Mouse (Mus musculus) cortical plate, adult 2 months (tissue): Measurements from ENCODE around the gene Tsen54. TPM values are rescaled to one million over a fixed set of nuclear protein-coding genes. Genes with fewer than 3 reads are reported as not detected.

Source experiments
- H3K27ac ChIP-seq: fragments of 200-500 bp; 2 replicates; pipeline ENCODE4 v1.5.1; 2012; ENCODE audit warnings: low read length, control low read depth, inconsistent platforms; ENCODE audit not compliant: insufficient read depth
- H3K4me1 ChIP-seq: fragments of 200-500 bp; 2 replicates; pipeline ENCODE4 v1.6.1; 2011; ENCODE audit warnings: low read length; ENCODE audit not compliant: control insufficient read depth, insufficient read depth
- H3K4me3 ChIP-seq: fragments of 200-500 bp; 2 replicates; pipeline ENCODE4 v1.5.1; 2011; ENCODE audit warnings: mild to moderate bottlenecking, low read length, control low read depth; ENCODE audit not compliant: insufficient read depth
- CTCF ChIP-seq: fragments of 200-500 bp; IDR thresholded peaks from 2 replicates; pipeline ENCODE4 v1.5.1; 2011; ENCODE audit warnings: mild to moderate bottlenecking, control low read depth, low read length; ENCODE audit not compliant: insufficient read depth; ENCODE audit errors: extremely low read depth
- POLR2A ChIP-seq: fragments of 200-500 bp; IDR thresholded peaks from 2 replicates; pipeline ENCODE4 v1.6.1; 2011; ENCODE audit warnings: mild to moderate bottlenecking, low read length, control low read depth; ENCODE audit not compliant: insufficient read depth; ENCODE audit errors: extremely low read depth
- polyA plus RNA-seq: library from polyadenylated mRNA; depleted of rRNA; stranded (reverse); fragments of >200 nt; gene quantifications from 2 replicates; pipeline ENCODE4 v1.2.3, GENCODE M21; 2012

Tsen54 gene
- polyA plus RNA-seq, 1 experiment: 15.3 TPM

DNA sequence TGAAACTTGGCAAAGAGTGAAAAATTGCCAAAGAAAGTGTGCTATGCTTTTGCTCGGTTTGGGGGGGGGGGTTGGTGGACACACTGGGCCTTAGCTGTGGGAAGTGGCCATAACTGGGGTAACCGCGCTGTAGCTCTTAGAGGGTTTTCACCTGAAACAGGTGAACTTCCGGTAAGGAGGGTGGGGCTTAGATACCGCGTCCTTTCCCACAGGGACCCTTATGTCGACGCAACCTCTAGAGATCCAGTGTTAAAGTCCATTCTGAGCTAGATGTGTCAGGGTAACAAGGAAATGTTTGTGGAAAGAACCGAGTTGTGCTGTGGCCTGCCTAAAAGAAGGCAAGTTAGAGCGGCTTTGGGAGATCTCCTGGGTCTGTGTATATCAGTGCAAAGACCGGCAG is 10.3 kb downstream of the Tsen54 start:
- no peaks in the 10 kb centered on the region for H3K4me1 ChIP-seq
- no peak overlapping the region; the same call in 1 of the 2 replicates for H3K4me3 ChIP-seq
- H3K27ac ChIP-seq: no peak overlapping the region
- TF ChIP-seq CTCF (no peak), POLR2A (no peak)

- Histone ChIP-seq H3K27ac (no peak overlapping the region), H3K4me3 (no peak overlapping the region), H3K4me1 (no peaks in the 10 kb centered on the region)
- no peak for TF ChIP-seq CTCF
- no peak for TF ChIP-seq POLR2A
Observed at GRCm38 (mm10) chr11:115826487-115826886, 12.0 kb downstream of the Tsen54 start.

DNA sequence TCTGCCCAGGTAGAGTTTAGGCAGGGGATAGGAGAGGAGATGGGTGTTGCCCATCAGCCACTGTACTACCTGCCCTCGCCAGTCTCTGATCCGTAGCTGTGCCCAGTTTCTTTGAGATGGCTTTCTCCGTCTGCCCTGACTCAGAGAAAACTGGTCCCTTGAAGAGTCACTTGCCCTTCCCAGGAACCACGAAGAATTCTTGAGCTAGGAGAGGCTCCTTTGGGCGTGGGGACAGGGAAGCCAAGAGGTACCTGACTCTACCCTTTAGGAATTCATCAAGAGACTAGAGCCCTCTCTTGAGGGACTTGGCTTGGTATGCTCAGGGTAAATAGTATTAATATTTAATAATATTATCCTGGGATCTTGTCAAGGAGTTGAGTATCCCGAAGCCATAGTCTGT is 13.1 kb downstream of the Tsen54 start:
- no peaks in the 10 kb centered on the region for H3K4me1 ChIP-seq
- H3K4me3 ChIP-seq: no peak overlapping the region
- TF ChIP-seq POLR2A (no peak), CTCF (no peak)
- no peak overlapping the region for H3K27ac ChIP-seq

GRCm38 (mm10) chr11:115829036-115829435 is 14.5 kb downstream of the Tsen54 start:
- TF ChIP-seq POLR2A: no peak
- no peak for TF ChIP-seq CTCF
- H3K27ac ChIP-seq: no peak overlapping the region
- no peaks in the 10 kb centered on the region for H3K4me1 ChIP-seq
- H3K4me3 ChIP-seq: no peak overlapping the region

DNA sequence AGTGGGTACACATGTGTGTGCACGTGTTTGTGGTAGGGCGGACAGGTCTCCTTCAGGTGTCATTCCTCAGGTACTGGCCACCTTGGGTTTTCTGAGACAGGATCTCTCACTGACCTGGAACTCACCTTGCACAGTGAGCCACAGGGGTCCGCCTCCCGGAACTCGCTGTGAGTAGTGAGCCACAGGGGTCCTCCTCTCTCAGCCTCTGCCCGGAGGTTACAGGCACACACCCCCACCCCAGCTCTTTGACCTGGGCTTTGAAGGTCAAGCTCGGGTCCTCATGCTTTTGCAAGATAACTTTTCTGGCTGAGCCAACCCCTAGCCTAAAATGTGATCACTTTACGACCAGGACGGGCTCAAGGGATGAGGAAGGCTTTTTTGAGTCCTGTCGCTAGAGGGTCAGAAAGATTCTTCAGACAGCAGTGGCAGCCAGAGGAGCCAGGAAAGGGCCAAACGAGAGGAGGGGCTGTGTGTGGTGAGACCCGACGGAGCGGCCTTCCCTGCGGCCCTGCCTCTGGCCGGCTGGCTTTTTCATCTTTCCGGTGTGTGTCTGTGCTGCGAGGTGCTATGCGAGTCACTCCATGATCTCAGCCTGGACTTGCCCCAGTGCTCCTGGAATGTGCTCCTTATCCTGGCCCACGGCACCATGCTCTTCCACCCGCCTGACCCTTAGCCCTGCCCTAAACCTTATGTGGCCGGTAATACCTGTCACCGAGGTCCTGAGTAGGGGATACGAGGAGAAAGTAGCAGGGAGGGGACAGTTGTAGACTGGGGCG is 16.2 kb downstream of the Tsen54 start:
- TF ChIP-seq POLR2A (no peak), CTCF (no peak)
- H3K27ac ChIP-seq: no peak overlapping the region
- H3K4me3 ChIP-seq: no peak overlapping the region
- no peaks in the 10 kb centered on the region for H3K4me1 ChIP-seq

GRCm38 (mm10) chr11:115831518-115831917 is 17.0 kb downstream of the Tsen54 start:
- no peak overlapping the region for H3K4me3 ChIP-seq
- no peak overlapping the region for H3K27ac ChIP-seq
- H3K4me1 ChIP-seq: no peaks in the 10 kb centered on the region
- TF ChIP-seq CTCF (no peak), POLR2A (no peak)

DNA sequence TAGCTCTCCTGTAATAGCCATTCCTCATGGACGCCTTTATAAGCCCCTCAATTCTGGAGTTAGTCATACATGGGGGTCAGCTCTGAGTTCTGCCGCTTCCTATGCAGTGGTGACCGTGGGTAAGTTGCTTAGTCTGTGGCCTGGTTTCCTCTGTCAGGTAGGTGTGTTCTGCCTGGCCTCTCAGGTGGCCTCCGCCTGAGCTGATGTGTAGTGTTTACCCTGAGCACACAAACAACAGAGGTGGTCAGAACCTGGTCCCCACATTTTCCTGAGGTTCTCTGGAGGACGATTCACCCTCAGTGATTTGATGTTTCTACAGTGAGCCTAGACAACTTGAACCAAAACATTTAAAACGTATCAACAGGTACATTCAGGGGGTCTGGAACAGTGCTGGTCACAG is 17.5 kb downstream of the Tsen54 start:
- Histone ChIP-seq H3K4me1 (no peaks in the 10 kb centered on the region), H3K4me3 (no peak overlapping the region), H3K27ac (no peak overlapping the region)
- no peak for TF ChIP-seq POLR2A
- TF ChIP-seq CTCF: no peak

DNA sequence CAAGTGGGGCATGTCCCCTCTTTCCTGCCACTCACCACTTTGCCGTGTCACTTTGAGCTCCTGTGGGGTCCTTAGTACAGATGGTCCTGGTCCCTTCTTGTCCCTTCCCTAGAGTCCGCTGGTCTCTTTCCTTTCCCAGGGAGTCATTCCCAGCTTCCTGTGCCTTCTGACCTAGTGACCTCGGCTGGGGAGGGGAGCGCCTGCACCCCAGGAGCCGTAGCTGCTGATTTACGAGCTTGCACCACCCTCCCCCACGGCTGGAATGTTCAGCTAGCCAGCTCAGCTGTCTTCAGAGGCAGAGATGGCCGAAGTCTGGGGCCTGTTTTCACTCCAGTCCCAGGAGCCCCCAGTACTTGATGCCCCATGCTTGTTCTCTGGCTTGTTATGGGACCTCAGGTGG is 18.0 kb downstream of the Tsen54 start:
- TF ChIP-seq POLR2A (no peak), CTCF (no peak)
- H3K4me3 ChIP-seq: no peak overlapping the region
- no peak overlapping the region for H3K27ac ChIP-seq
- no peaks in the 10 kb centered on the region for H3K4me1 ChIP-seq

- Histone ChIP-seq H3K4me1 (no peaks in the 10 kb centered on the region), H3K27ac (no peak overlapping the region), H3K4me3 (no peak overlapping the region)
- TF ChIP-seq POLR2A: no peak
- TF ChIP-seq CTCF: no peak
Observed at GRCm38 (mm10) chr11:115833021-115833513, 18.5 kb downstream of the Tsen54 start.

DNA sequence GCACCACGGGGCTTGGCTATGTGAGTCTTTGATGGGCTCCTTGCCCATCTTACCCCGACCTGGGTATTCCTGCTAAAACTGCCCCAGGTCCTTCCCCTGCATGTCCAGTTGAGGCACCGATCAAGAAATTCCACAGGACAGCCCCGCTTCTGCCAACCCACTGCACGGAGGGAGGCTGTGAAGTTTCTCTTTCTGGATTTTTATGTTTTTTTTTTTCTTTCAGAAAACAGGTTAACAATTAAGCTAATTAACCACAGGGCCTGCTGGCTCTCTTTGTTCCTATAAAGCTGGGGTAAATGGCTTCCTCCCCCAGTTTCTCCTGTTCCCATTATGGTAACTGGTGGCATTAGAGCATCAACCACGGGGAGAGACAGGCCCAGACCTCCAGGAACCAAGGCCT is 19.5 kb downstream of the Tsen54 start:
- Histone ChIP-seq H3K4me1 (no peaks in the 10 kb centered on the region), H3K4me3 (no peak overlapping the region)
- no peak for TF ChIP-seq CTCF
- TF ChIP-seq POLR2A: no peak

More for the DNA sequence above, 19.5 kb downstream of the Tsen54 start:
- H3K27ac ChIP-seq: no peak overlapping the region
